Mouse (Mus musculus): ENCODE measurements around the gene Cyth3. TPM values are rescaled to one million over a fixed set of nuclear protein-coding genes. Genes with fewer than 3 reads are reported as not detected.

Cyth3 gene
- polyA plus RNA-seq, 1 experiment: 11.9 TPM

GRCm38 (mm10) chr5:143679654-143680053 is 57.4 kb downstream of the Cyth3 start:
- peaks cover 32% of the 10 kb centered on the region for H3K4me1 ChIP-seq (ENCODE audit: control insufficient read depth, insufficient read depth, insufficient read length, low read length)
- H3K27ac ChIP-seq (replicated peaks; ENCODE audit: low read depth, low read length): no peak overlapping the region

DNA sequence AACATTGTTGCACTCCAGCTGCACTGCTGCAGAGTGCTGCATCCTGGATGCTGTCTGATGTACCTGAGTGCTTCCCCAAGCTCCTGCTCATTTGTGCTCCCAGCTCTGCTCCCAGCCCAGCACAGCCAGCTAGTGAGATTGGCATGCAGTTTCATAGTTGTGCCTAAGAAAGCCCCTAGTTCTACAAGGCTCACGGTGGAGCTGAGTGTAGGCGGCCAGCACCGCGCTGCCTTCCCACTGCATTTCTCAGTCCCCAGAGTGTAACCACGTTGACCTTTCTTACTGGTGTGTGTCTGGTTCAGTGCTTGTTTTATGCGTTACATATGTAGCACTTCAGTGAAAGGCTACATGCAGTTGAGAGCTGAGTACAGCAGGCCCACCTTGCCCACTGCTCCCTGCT is 61.4 kb downstream of the Cyth3 start:
- Histone ChIP-seq H3K4me3 (ENCODE audit: insufficient read depth, low read depth, low read length) (no peak overlapping the region), H3K27ac (replicated peaks; ENCODE audit: low read depth, low read length) (no peak overlapping the region), H3K4me1 (ENCODE audit: control insufficient read depth, insufficient read depth, insufficient read length, low read length) (peaks cover 9% of the 10 kb centered on the region)

More at GRCm38 (mm10) chr5:143679654-143680053, 57.4 kb downstream of the Cyth3 start:
- no peak overlapping the region for H3K4me3 ChIP-seq (ENCODE audit: insufficient read depth, low read depth, low read length)

GRCm38 (mm10) chr5:143684911-143685390 is 62.7 kb downstream of the Cyth3 start:
- H3K4me3 ChIP-seq (ENCODE audit: insufficient read depth, low read depth, low read length): no peak overlapping the region
- no peak overlapping the region for H3K27ac ChIP-seq (replicated peaks; ENCODE audit: low read depth, low read length)
- H3K4me1 ChIP-seq (ENCODE audit: control insufficient read depth, insufficient read depth, insufficient read length, low read length): peaks cover 4% of the 10 kb centered on the region; the same call in 1 of the 2 replicates

- no peaks in the 10 kb centered on the region for H3K4me1 ChIP-seq (ENCODE audit: control insufficient read depth, insufficient read depth, insufficient read length, low read length)
- no peak overlapping the region for H3K4me3 ChIP-seq (ENCODE audit: insufficient read depth, low read depth, low read length)
- no peak overlapping the region for H3K27ac ChIP-seq (replicated peaks; ENCODE audit: low read depth, low read length)
Measured at GRCm38 (mm10) chr5:143686456-143686855, 64.2 kb downstream of the Cyth3 start.

DNA sequence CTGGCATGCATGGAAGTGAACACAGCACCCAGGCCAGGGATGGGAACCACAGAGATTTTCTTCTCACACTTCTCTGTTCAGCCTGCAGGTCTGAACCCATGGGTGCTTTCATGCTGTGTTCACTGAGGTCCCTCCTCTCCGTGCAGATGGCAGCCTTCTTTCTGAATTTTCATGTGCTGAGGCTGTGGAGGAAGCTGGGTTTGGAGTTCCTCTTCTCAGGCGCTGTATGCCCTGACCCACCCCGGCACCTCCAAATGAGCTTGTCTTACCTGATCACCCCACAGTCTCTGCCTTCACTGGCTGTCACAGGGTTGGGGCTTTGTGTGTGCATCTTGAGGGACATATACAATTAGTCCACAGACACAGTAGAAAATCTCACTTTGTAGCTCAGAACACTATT is 65.3 kb downstream of the Cyth3 start:
- no peak overlapping the region for H3K4me3 ChIP-seq (ENCODE audit: insufficient read depth, low read depth, low read length)
- no peaks in the 10 kb centered on the region for H3K4me1 ChIP-seq (ENCODE audit: control insufficient read depth, insufficient read depth, insufficient read length, low read length)
- no peak overlapping the region for H3K27ac ChIP-seq (replicated peaks; ENCODE audit: low read depth, low read length)

DNA sequence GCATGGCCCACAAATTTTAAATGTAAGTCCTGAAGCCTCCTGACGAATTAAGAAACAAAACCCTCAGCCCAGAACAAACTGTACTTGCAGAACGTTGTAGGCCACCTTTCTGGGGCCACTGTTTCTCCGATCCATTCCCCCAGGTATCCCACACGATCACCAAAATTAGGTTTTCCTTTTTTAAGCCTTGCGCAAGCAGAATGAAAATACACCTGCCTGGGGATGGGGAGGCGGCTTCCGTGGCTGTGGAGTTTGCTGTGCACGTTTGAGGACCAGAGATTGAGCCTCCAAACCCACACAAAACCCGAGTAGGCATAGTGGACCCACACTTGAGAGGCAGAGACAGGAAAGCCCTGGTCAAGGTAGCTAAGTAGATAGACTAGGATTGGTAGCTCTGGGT is 68.1 kb downstream of the Cyth3 start:
- Histone ChIP-seq H3K4me3 (ENCODE audit: insufficient read depth, low read depth, low read length) (no peak overlapping the region), H3K4me1 (ENCODE audit: control insufficient read depth, insufficient read depth, insufficient read length, low read length) (no peaks in the 10 kb centered on the region), H3K27ac (replicated peaks; ENCODE audit: low read depth, low read length) (no peak overlapping the region)

DNA sequence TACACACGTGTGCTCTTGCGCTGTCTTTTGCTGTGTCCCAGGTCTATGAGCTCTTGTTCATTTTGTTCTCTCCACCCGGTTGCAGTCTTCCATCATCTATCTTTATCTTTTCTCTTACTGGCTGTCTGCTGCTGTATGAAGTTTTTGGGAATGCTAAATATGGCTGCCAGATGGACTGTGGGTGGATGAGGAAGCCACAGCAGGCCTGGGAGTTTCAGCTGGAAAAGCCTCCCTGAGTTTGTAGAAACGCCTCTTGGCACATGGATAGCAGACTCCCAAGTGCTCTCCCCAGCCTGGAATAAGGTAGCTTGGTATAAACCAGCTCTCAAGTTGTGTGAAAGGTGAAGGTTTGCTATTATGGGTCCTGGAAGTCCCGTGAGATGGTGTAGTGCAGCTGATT is 68.7 kb downstream of the Cyth3 start:
- H3K4me1 ChIP-seq (ENCODE audit: control insufficient read depth, insufficient read depth, insufficient read length, low read length): no peaks in the 10 kb centered on the region
- no peak overlapping the region for H3K4me3 ChIP-seq (ENCODE audit: insufficient read depth, low read depth, low read length)
- no peak overlapping the region for H3K27ac ChIP-seq (replicated peaks; ENCODE audit: low read depth, low read length)

DNA sequence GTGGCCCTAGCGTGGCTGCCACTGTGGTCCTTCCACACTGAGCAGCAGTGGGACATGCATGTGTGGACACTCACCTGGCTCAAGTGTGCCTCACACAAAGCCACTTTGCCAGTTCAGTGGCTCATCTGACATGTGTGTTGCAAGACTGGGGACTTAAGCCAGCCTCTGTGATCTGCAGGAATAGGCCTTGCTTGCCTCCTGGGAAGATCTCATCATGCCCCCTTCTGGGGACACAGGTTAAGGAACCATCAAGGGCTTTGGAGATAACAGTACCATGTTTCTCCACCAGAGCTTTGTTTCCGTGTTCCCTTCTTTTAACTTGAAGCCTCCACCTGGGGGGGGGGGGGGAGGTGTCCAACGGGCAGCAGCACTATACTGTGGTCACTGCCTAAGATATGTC is 74.1 kb downstream of the Cyth3 start:
- no peak overlapping the region for H3K27ac ChIP-seq (replicated peaks; ENCODE audit: low read depth, low read length)
- no peak overlapping the region for H3K4me3 ChIP-seq (ENCODE audit: insufficient read depth, low read depth, low read length)
- H3K4me1 ChIP-seq (ENCODE audit: control insufficient read depth, insufficient read depth, insufficient read length, low read length): no peaks in the 10 kb centered on the region

DNA sequence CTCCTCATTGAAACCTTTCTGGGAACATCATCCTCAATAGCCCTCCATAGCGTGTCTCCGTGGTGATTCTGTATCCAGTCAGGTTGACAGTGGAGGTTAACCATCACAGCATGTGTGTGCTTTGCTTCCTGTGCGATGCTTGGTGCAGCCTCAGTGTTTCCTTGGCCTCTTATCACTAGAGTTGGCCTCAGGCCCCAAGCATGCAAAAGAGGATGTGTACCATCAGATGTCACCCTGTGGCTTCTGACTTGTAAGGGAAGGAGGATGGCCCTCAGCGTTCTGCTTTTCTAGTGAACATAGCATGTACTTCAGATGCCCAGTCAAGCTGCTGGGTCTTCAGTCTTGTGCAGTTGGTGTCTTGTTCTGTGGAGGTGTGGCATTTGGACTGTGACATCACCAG is 76.2 kb downstream of the Cyth3 start:
- H3K27ac ChIP-seq (replicated peaks; ENCODE audit: low read depth, low read length): no peak overlapping the region
- H3K4me3 ChIP-seq (ENCODE audit: insufficient read depth, low read depth, low read length): no peak overlapping the region
- H3K4me1 ChIP-seq (ENCODE audit: control insufficient read depth, insufficient read depth, insufficient read length, low read length): no peaks in the 10 kb centered on the region

- no peaks in the 10 kb centered on the region for H3K4me1 ChIP-seq (ENCODE audit: control insufficient read depth, insufficient read depth, insufficient read length, low read length)
- H3K27ac ChIP-seq (replicated peaks; ENCODE audit: low read depth, low read length): no peak overlapping the region
- no peak overlapping the region for H3K4me3 ChIP-seq (ENCODE audit: insufficient read depth, low read depth, low read length)
Measured at GRCm38 (mm10) chr5:143700247-143700646, 78.0 kb downstream of the Cyth3 start.

- no peaks in the 10 kb centered on the region; the same call in 1 of the 2 replicates for H3K4me1 ChIP-seq (ENCODE audit: control insufficient read depth, insufficient read depth, insufficient read length, low read length)
- no peak overlapping the region for H3K4me3 ChIP-seq (ENCODE audit: insufficient read depth, low read depth, low read length)
- no peak overlapping the region for H3K27ac ChIP-seq (replicated peaks; ENCODE audit: low read depth, low read length)
Measured at GRCm38 (mm10) chr5:143701074-143701473, 78.8 kb downstream of the Cyth3 start.

GRCm38 (mm10) chr5:143704875-143705658 is 82.8 kb downstream of the Cyth3 start:
- H3K27ac ChIP-seq (replicated peaks; ENCODE audit: low read depth, low read length): no peak overlapping the region
- no peaks in the 10 kb centered on the region; the same call in 1 of the 2 replicates for H3K4me1 ChIP-seq (ENCODE audit: control insufficient read depth, insufficient read depth, insufficient read length, low read length)
- H3K4me3 ChIP-seq (ENCODE audit: insufficient read depth, low read depth, low read length): no peak overlapping the region

GRCm38 (mm10) chr5:143705659-143705982 is 83.4 kb downstream of the Cyth3 start:
- Histone ChIP-seq H3K27ac (replicated peaks; ENCODE audit: low read depth, low read length) (no peak overlapping the region), H3K4me1 (ENCODE audit: control insufficient read depth, insufficient read depth, insufficient read length, low read length) (no peaks in the 10 kb centered on the region; the same call in 1 of the 2 replicates), H3K4me3 (ENCODE audit: insufficient read depth, low read depth, low read length) (no peak overlapping the region)

DNA sequence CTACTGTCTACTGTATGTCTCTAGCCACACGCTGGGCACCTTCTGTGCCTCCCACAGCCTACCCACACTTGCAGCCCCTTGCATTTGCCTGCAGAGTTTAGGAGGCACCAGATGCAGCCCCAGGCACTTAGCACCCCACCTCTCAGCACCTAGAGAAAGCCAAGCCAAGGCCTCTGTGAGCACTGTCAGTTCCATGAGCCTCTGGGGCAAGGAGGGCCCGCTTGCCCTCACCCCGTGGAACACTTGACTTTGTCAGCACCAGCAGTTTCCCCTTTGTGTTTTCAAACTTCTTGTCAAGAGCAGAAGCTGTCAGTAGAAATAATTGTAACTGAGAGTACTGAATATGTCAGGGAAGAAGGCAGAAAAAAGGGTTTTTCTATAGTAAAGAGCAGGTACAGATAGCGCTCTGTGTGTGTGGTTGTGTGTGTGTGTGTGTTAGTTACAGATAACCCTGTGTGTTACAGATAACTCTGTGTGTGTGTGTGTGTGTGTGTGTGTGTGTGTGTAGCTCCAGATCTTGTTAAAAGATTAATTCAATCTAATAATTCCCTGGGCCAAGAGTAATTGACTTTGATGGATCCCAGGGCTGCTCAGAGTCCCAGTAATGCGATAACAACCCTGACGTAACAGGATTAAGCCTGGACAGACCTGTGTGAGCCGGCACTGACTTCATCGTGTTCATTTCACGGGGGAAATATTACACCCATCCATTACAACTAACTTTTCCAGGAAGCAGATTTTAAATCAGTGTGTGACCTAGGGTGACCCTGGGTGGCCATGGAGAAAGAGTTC is 84.0 kb downstream of the Cyth3 start:
- Histone ChIP-seq H3K27ac (replicated peaks; ENCODE audit: low read depth, low read length) (no peak overlapping the region), H3K4me3 (ENCODE audit: insufficient read depth, low read depth, low read length) (no peak overlapping the region), H3K4me1 (ENCODE audit: control insufficient read depth, insufficient read depth, insufficient read length, low read length) (no peaks in the 10 kb centered on the region; the same call in 1 of the 2 replicates)

GRCm38 (mm10) chr5:143706822-143707200 is 84.6 kb downstream of the Cyth3 start:
- H3K4me3 ChIP-seq (ENCODE audit: insufficient read depth, low read depth, low read length): no peak overlapping the region
- H3K27ac ChIP-seq (replicated peaks; ENCODE audit: low read depth, low read length): no peak overlapping the region
- no peaks in the 10 kb centered on the region; the same call in 1 of the 2 replicates for H3K4me1 ChIP-seq (ENCODE audit: control insufficient read depth, insufficient read depth, insufficient read length, low read length)

Measured in brown adipose tissue, adult 24 weeks (tissue).